Mouse (Mus musculus) C2C12 (cell line): ENCODE data around the gene Lrg1.

Experiments
- CTCF ChIP-seq: IDR thresholded peaks from one replicate; pipeline ENCODE4 v1.5.1; 2011; ENCODE audit not compliant: control insufficient read depth, insufficient read depth, insufficient read length
- MAX ChIP-seq: IDR thresholded peaks from one replicate; pipeline ENCODE4 v1.6.1; 2011; ENCODE audit warnings: mild to moderate bottlenecking, control low read depth
- MYOD1 ChIP-seq: IDR thresholded peaks from one replicate; pipeline ENCODE4 v1.6.1; 2011; ENCODE audit warnings: low read depth; ENCODE audit not compliant: control insufficient read depth, insufficient read length
- MYOG ChIP-seq: IDR thresholded peaks from one replicate; pipeline ENCODE4 v1.6.1; 2011; ENCODE audit not compliant: control insufficient read depth, insufficient read length; ENCODE audit errors: extremely low read depth
- USF1 ChIP-seq: IDR thresholded peaks from one replicate; pipeline ENCODE4 v1.6.1; 2011; ENCODE audit warnings: low read depth, mild to moderate bottlenecking, control low read depth, moderate library complexity

DNA sequence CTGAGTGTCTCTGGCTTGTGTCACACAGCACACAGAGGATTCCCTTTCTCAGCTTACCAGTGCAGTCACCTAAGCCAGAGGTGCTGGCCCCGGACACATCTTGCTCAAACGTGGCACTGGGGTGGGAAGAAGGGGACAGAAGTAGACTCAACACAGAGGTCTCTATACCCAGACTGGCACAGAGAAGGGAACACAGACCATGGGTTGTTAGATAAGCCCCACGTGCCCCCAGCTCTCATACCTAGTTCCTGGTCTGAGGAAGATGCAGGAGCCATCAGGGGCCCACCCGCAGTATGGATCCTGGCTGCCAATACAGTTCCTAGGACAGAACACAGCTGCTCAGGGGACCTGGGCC lies 3.5 kb upstream of the Lrg1 start:
- TF ChIP-seq MAX, result no peak
- no peak for TF ChIP-seq CTCF
- no peak for TF ChIP-seq USF1
- no peak for TF ChIP-seq MYOD1
- TF ChIP-seq MYOG, result no peak
